Mouse (Mus musculus): Measurements from ENCODE around the gene Cnot9.
A peak's percentile ranks its signal among the peaks of the same experiment; 100 is the strongest.
"Not testable (repeated sequence)": the region's sequence is repeated elsewhere in the genome, so short reads cannot be mapped to it uniquely, and the experiment has no call there.

Cnot9 gene

GRCm38 (mm10) chr1:74505721-74506464 lies at the start of gene Cnot9:
Gene Cnot9 (plus strand): TSS chr1:74506058.
- peak; percentile 100 for DNase-seq

GRCm38 (mm10) chr1:74460273-74460672 lies 45.6 kb upstream of the Cnot9 start:
- DNase-seq, result no peak

GRCm38 (mm10) chr1:74485792-74486191 lies 20.1 kb upstream of the Cnot9 start:
- no peak for DNase-seq

- no peak for DNase-seq
Observed at GRCm38 (mm10) chr1:74501106-74501505, 4.8 kb upstream of the Cnot9 start.

- no peak for DNase-seq
Observed at GRCm38 (mm10) chr1:74505393-74505720, 501 bp upstream of the Cnot9 start.

- no peak for DNase-seq
Observed at GRCm38 (mm10) chr1:74506471-74506881, 618 bp downstream of the Cnot9 start.

- no peak for DNase-seq
Observed at GRCm38 (mm10) chr1:74507780-74508179, 1.9 kb downstream of the Cnot9 start.

- no peak for DNase-seq
Observed at GRCm38 (mm10) chr1:74511306-74511705, 5.4 kb downstream of the Cnot9 start.

- DNase-seq, result not testable (repeated sequence)
Observed at GRCm38 (mm10) chr1:74512999-74513398, 7.1 kb downstream of the Cnot9 start.

- DNase-seq, result no peak
Observed at GRCm38 (mm10) chr1:74519875-74520274, 14.0 kb downstream of the Cnot9 start.

GRCm38 (mm10) chr1:74524746-74525145 lies 18.9 kb downstream of the Cnot9 start:
- DNase-seq, result no peak

- no peak for DNase-seq
Observed at GRCm38 (mm10) chr1:74528589-74528988, 22.7 kb downstream of the Cnot9 start.

GRCm38 (mm10) chr1:74538650-74539049 lies 32.8 kb downstream of the Cnot9 start:
- no peak for DNase-seq

- no peak for DNase-seq
Observed at GRCm38 (mm10) chr1:74542451-74542961, 36.6 kb downstream of the Cnot9 start, which contains the start of gene Plcd4. Gene Plcd4 (plus strand): TSS chr1:74542888.

- DNase-seq, result no peak
Observed at GRCm38 (mm10) chr1:74544184-74544583, 38.3 kb downstream of the Cnot9 start, which contains the start of gene Usp37. Gene Usp37 (minus strand): TSS chr1:74544284.

GRCm38 (mm10) chr1:74559061-74559460 lies 53.2 kb downstream of the Cnot9 start:
- DNase-seq, result no peak

GRCm38 (mm10) chr1:74565834-74566233 lies 60.0 kb downstream of the Cnot9 start:
- DNase-seq, result no peak

- no peak for DNase-seq
Observed at GRCm38 (mm10) chr1:74569739-74570719, 64.2 kb downstream of the Cnot9 start.
